Mouse (Mus musculus): Measurements from ENCODE around the gene Fntb.

Gene Fntb

GRCm38 (mm10) chr12:76916163-76916562 lies 150.8 kb downstream of the Fntb start:
- in situ Hi-C loops (cut with MseI, MboI) = no loop called here

- in situ Hi-C loops (cut with MseI, MboI) = no loop called here
These were observed 152.7 kb downstream of the Fntb start for GRCm38 (mm10) chr12:76918113-76918512.

GRCm38 (mm10) chr12:76918855-76919254 lies 153.5 kb downstream of the Fntb start:
- in situ Hi-C loops (cut with MseI, MboI) = no loop called here

- in situ Hi-C loops (cut with MseI, MboI) = no loop called here
These were observed 155.0 kb downstream of the Fntb start for GRCm38 (mm10) chr12:76920398-76920797.

GRCm38 (mm10) chr12:76920990-76921389 lies 155.6 kb downstream of the Fntb start:
- in situ Hi-C loops (cut with MseI, MboI) = no loop called here

GRCm38 (mm10) chr12:76923118-76923517 lies 157.7 kb downstream of the Fntb start:
- in situ Hi-C loops (cut with MseI, MboI) = no loop called here

GRCm38 (mm10) chr12:76924904-76925604 lies 159.7 kb downstream of the Fntb start:
- in situ Hi-C loops (cut with MseI, MboI) = no loop called here

GRCm38 (mm10) chr12:76926338-76926945 lies 161.1 kb downstream of the Fntb start:
- in situ Hi-C loops (cut with MseI, MboI) = no loop called here

- in situ Hi-C loops (cut with MseI, MboI) = no loop called here
These were observed 161.6 kb downstream of the Fntb start for GRCm38 (mm10) chr12:76927012-76927411.

GRCm38 (mm10) chr12:76927539-76927938 lies 162.2 kb downstream of the Fntb start:
- in situ Hi-C loops (cut with MseI, MboI) = no loop called here

- in situ Hi-C loops (cut with MseI, MboI) = no loop called here
These were observed 164.8 kb downstream of the Fntb start for GRCm38 (mm10) chr12:76930177-76930576.

- in situ Hi-C loops (cut with MseI, MboI) = no loop called here
These were observed 166.6 kb downstream of the Fntb start for GRCm38 (mm10) chr12:76931739-76932687.

- in situ Hi-C loops (cut with MseI, MboI) = no loop called here
These were observed 167.3 kb downstream of the Fntb start for GRCm38 (mm10) chr12:76932688-76933060.

GRCm38 (mm10) chr12:76934438-76934837 lies 169.0 kb downstream of the Fntb start:
- in situ Hi-C loops (cut with MseI, MboI) = no loop called here

GRCm38 (mm10) chr12:76936211-76936610 lies 170.8 kb downstream of the Fntb start:
- in situ Hi-C loops (cut with MseI, MboI) = no loop called here

- in situ Hi-C loops (cut with MseI, MboI) = no loop called here
These were observed 172.6 kb downstream of the Fntb start for GRCm38 (mm10) chr12:76938013-76938412.

- in situ Hi-C loops (cut with MseI, MboI) = no loop called here
These were observed 176.1 kb downstream of the Fntb start for GRCm38 (mm10) chr12:76941524-76941923.

GRCm38 (mm10) chr12:76942476-76942875 lies 177.1 kb downstream of the Fntb start:
- in situ Hi-C loops (cut with MseI, MboI) = no loop called here

- in situ Hi-C loops (cut with MseI, MboI) = no loop called here
These were observed 177.7 kb downstream of the Fntb start for GRCm38 (mm10) chr12:76943046-76943445.

GRCm38 (mm10) chr12:76943466-76943865 lies 178.1 kb downstream of the Fntb start:
- in situ Hi-C loops (cut with MseI, MboI) = no loop called here

- in situ Hi-C loops (cut with MseI, MboI) = no loop called here
These were observed 182.1 kb downstream of the Fntb start for GRCm38 (mm10) chr12:76947487-76947886.

- in situ Hi-C loops (cut with MseI, MboI) = no loop called here
These were observed 182.8 kb downstream of the Fntb start for GRCm38 (mm10) chr12:76948185-76948584.

Measured in mouse trophoblast stem cell (cell line).